Mouse (Mus musculus) Muller cell, postnatal 12 days (primary cell): ENCODE results near the gene Cdh1.

Experiments used
- DNase-seq: peaks from one replicate; pipeline ENCODE4 v3.0.0-alpha.2; 2015; ENCODE audit errors: inconsistent ontology term

The Cdh1 gene

DNA sequence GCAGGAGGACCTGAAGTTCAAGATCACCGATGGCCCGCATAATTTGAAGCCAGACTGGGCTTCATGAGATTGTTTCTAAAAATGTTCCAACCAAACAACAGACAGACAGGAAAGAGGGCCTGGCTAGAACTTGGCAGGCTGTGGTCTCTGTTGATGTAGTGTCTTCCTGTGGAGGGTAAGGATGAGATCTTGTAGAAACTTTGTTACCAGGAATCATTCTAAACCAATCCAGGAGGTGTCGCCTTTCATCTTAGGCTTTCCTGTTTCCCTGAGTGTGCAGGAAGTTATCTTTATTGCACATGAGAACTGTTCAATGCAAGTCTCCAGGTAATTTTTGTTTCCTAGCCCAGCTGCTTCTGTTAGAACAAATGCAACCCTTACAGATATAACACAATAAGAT is 48.8 kb downstream of the Cdh1 start:
- no peak for DNase-seq

DNA sequence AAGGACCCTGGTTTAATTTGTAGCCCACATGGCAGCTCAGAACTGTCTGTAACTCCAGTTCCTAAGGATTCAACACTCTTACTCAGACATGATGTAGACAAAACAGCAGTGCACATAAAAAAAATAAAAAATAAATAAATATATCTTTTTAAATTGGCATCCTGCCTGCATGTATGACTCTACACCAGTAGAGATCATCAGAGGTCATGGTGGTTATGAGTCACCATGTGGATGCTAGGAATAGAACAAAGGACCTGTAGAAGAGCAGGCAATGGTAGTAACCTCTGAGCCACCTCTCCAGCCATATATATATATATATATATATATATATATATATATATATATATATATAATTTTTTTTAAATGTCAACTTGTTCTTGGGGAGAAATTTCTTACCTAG is 52.9 kb downstream of the Cdh1 start:
- peak; percentile 40 for DNase-seq

DNA sequence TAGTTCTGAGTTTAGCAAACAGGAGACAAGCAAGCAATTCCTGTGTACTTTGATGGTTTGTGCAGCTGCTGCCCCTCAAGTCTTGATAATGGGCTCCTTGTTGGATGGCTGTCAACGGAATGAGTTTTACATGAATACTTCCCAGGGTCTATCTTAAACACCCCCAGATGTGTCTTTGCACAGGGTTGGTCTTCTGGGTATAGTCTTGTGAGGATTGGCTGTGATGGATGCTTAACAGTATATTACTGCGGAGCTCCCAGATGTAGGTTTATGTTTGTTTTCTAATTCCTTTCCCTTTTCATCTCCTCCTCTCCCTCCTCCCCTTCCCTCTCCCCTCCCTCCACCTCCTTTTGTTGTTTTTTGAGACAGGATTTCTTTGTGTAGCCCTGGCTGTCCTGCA is 69.6 kb downstream of the Cdh1 start:
- DNase-seq: no peak

DNA sequence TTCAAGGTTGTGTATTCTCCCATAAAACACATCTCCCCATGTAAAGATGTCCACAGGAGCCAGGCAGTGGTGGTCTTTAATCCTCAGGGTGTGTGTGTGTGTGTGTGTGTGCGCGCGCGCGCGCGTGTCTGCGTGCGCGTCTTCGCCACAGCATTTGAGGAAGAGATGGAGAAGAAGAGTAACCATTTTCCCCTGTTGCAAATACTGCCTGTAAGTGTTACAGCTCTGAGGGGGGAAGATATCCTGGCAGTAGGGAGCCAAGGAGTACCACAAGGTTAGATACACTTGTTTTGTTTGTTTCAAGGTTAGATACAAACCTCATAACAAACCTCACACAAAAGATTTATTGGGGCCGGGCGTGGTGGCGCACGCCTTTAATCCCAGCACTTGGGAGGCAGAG is 71.2 kb downstream of the Cdh1 start:
- no peak for DNase-seq

DNA sequence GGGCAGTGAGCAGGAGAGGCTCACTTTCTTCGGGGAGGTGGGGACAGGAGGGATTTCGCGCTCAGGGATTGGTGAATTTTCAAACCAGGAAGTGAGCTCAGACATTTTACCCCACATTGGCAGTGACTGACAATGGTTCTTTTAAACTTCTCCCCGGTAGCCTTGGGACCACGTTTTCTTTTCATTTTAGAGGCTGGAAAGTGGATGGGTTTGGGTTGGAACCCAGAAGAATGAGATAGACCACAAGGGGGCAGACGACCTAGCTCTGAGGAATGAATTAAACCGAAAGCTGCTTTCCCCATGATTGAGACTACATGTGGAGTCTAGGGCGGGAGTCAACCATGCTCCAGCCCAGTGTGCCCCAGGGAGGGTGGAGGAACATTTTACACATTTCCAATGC is 71.7 kb downstream of the Cdh1 start:
- DNase-seq: no peak

DNA sequence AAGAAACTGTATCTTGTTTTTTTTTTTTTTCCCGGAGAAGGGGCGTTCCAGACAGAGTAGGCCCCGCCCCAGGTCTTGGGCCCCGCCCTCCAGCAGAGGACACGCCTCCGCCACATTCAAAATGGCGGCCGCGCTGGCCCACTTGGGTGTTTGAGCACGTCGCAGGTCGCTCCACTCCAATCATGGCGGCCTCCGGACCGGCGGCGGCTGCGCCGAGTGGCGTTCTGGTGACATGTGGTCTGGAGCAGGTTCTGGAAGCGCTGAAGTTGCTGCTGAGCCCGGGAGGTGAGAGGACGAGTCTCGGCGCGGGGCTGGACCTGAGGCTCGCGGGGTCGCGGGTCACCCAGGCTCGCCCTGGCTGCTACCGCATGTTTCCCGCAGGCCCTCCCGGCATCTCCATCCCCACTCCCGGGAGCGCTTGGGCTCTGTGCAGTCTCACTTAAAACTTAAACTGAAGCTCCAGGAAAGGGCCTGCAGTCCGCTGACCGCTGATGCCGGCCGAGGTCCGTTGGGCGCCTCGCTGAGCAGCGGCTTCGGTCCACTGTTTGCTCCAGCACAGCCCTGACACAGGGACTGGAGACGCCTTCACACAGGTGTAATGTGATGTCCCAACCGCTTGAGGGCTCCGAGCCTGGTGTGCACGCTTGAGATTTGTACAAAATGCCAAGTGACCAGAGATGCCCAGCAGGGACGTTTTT is 80.0 kb downstream of the Cdh1 start, which contains the start of gene Tango6:
TSS of gene Tango6 (plus strand) at position 98 of the 698 bp plus-strand sequence.
- DNase-seq: peak; percentile 90

DNA sequence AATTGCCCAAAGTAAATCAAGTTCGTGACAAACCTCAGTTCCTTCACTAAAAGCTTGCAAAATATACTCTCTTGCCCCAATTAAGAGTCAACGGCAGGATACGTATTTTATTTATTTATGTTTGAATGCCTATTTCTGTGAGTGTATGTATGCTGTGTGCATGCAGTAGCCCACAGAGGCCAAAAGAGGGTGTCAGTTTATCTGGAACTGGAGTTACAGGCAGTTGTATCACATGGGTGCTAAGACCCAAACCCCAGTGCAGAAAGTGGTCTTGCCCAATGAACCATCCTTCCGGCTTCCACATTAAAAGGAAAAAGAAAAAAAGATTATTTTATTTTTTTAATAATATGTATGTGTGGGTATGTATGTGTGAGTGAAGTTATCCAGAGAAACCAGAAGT is 81.2 kb downstream of the Cdh1 start:
- DNase-seq: no peak

DNA sequence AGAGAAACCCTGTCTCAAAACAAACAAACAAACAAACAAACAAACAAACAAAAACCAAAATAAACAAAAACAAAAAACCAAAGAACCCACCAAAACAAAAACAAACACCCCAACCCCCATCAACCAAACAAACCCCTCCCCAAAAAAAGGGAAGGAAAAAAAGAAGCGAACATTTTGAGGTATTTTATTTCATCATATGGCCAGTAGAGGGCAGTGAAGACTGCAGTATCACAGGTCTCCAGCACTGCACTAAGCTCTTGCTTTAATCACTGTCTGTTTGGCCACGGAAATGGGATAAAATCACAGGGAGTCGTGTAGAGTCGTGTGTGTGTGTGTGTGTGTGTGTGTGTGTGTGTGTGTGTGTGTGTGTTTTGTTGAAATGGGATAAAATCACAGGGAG is 84.3 kb downstream of the Cdh1 start:
- DNase-seq: peak; percentile 36

DNA sequence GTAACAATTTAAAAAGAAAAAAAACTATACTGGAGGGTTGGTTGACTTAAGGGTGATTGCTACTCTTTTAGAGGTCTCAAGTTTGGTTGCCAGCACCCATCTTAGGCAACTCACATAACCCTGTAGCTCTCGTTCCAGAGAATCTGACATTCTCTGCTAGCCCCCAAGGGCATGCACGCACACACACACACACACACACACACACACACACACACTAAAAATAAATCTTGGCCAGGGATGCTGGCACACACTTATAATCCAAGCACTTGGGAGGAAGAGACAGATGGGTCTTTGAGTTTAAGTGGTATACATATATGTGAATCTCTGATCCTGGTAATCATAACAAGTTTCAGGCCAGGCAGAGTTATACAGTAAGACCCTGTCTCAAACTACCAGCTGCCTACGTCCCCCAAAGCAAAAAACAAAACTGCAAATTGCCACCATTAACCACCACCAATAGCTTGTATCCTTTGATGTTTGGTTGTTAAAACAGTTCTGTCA is 94.6 kb downstream of the Cdh1 start:
- DNase-seq: no peak

DNA sequence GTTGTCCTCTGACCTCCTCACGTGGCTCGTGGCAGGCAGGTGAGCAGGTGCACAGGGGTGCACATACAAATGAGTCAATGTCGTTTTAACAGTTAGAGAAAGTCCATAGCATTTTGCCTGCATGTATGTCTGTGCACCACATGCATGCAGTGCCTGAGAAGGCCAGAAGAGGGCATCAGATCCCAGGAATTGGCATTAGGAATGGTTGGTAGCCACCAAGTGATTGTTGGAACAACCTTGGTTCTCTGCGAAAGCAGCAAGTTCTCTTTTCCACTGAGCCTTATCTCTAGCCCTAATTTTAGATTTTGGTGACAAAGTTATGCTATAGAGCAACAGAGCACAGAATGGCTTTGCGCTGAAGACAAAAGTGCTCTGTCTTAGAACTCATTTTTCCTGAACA is 96.4 kb downstream of the Cdh1 start:
- DNase-seq: no peak

DNA sequence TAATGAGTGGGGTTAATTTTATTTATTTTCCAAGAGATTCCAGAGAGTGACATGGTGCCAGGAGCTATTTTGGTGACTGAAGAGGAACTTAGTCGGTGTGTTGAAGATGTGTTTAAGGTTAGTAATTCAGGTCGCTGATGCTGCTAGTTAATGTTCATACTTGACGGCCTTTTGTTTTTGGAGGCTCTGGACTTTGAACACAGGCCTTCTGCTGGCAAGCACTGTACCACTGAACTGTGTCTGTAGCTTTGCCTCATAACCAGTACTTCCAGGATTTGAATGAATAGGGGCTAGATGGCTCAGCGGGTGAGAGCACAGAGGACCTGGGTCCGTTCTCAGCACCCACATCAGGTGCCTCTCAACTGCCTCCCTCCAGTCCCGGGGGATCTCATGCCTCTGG is 97.0 kb downstream of the Cdh1 start:
- DNase-seq: no peak

DNA sequence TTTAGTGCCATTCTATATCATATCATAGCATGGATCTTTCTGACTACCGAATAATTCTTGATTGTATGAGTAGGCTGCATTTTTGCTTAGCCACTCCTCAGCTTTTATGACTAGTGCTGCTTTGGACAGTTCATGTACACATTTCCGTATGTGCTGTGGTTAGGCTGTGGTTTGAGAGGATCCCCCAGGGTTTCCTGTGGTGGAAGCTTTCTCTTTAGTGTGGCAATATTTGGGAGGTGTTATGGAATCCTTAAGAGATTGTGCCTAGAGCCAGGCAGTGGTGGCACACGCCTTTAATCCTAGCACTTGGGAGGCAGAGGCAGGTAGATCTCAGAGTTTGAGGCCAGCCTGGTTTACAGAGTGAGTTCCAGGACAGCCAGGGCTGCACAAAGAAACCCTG is 98.2 kb downstream of the Cdh1 start:
- no peak for DNase-seq

DNA sequence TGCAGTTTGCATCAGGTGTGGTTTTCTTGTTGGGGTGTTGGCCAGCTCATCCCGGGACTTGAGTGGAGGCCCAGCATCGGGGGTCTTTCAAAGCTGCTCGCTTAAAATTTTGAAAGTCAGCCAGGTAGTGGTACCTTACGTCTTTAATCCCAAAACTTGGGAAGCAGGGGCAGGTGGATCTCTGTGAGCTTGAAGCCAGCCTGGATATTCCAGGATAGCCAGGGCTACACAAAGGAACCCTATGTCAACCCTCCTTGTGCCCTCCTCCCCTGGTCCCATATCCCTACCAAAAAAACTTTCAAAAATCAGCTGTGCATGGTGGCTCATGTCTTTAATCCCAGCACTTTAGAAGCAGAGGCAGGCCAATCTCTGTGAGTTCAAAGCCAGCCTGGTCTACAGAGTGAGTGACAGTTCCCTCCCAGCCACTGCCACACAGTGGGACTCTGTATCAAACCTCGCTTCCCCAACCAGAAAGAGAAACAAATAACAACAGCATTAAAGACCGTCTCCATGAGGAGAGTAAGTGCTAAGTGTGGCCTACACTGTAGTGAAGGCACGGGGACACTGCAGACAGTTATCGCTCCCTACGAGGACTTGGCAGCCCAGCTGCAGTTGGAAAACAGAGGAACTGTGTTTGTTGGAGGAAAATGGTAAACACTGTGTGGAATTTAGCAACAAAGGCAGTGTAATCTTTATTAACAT is 101.2 kb downstream of the Cdh1 start:
- DNase-seq: no peak

DNA sequence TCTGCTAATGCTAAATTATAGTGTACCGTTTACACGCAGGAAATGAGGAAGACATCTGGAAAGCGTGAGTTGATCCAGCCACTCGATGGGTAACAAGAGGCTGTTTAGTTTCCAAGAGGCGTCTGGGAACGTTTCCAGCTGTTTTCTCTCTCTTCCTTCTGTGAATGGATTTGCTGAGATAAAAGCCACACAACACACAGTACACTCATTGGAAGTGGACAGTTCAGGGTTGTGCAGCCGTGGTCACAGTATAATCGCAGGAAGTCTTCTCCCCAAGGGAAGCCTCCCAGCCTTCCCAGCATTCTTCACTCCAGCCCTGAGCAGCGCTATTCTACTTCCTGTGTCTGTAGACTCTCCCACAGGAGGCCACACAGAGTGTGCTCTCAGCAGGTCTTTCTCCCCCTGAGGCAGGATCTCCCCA is 101.8 kb downstream of the Cdh1 start:
- no peak for DNase-seq

DNA sequence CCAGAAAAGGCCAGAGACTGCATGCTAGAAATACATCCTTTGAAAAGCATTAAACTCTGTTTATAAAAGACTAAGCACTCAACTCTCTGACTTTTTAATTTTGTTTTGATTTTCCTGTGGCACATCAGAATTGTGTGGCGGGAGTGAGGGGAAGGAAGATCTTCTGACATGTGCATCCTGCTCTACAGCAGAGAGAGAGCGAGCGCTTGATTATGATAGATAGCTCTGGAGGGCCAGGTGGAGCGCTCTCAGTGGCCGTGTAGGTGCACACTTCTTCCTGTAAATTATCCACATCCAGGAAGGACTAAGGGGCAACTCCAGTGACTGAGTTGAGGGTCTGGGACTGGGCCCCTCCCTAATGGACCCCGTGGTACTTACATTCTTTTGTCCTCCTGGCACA is 103.0 kb downstream of the Cdh1 start:
- no peak for DNase-seq

DNA sequence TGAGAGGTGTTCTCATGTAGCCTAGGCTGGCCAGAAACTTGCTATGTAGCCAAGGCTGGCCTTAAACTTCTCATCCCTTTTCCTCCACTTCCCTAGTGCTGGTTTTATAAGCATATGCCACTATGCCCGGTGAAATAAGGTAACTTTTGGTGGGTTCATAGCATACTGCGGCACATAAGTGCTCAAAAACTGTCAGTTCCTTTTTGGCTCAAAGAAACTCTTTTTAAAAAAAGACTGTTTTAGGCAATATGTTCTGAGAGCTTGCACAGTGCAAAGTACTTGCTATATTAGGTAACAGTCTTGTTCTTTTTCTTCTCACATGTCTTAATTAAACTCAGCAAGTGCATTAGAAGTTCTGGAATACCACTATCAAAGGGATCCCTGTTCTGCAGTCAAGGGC is 106.9 kb downstream of the Cdh1 start:
- DNase-seq: no peak

DNA sequence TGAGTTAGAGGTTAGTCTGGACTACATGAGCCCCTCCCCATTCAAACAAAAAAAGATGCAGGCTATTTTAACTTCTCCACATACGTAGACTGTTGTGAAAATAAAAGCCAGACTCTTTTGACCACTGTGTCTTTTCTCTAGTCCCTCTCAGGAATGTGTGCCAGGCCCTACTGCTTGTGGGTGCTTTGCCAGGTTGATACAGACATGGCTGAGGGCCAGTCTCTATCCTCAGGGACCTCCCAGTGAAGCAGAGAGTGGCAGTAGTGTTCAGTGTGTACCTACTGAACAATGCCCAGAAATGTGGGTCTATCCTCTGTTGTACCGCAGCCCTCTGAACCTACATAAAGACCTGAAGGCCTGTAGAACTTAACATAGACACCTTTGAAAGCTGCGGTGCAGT is 109.3 kb downstream of the Cdh1 start:
- no peak for DNase-seq

DNA sequence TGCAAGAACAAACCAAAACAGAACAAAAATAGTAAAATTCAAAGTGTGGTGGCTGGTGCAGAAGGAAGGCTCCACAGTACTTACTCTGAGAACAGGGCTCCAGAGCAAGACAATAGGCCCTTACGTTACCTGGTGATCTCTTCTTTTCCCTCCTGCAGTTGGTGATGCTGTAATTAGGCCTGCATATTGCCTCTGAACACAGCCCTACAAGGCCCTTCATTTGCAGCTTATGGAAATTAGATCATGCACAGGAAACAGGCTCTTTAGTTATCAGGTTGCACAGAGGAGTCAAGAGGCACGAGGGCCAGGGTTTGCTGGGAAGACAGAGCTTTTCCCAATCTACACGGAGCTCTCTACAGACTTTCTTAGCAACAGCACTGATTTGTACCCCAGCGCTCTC is 111.1 kb downstream of the Cdh1 start:
- DNase-seq: no peak

DNA sequence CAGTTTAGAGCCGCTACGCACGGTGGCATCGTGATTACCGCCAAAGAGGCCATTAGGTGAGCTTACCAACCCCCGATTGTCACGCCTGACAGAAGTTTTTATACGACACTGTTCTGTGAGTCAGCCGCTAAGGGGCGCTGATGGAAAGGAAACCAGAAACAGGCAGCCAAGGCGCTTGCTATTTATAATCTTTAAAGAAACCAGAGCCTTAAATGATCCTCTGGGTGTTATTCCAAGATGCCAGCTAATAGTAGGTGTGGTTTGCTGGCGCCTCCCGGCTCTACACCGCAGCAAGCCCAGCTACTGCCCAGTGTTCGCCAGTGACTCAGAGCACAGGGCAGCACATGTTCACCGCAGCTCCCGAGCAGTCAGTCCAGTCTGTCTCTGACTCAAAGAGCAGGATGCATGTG is 114.9 kb downstream of the Cdh1 start:
- DNase-seq: peak; percentile 87
